Mouse (Mus musculus) C2C12 (cell line): ENCODE results near the gene Fibp.

Experiments
- CTCF ChIP-seq: IDR thresholded peaks from one replicate; pipeline ENCODE4 v1.5.1; 2011; ENCODE audit not compliant: control insufficient read depth, insufficient read depth, insufficient read length
- MYOD1 ChIP-seq: IDR thresholded peaks from one replicate; pipeline ENCODE4 v1.6.1; 2011; ENCODE audit warnings: low read depth; ENCODE audit not compliant: control insufficient read depth, insufficient read length
- MYOG ChIP-seq: IDR thresholded peaks from one replicate; pipeline ENCODE4 v1.6.1; 2011; ENCODE audit not compliant: control insufficient read depth, insufficient read length; ENCODE audit errors: extremely low read depth
- USF1 ChIP-seq: IDR thresholded peaks from one replicate; pipeline ENCODE4 v1.6.1; 2011; ENCODE audit warnings: low read depth, mild to moderate bottlenecking, control low read depth, moderate library complexity

GRCm38 (mm10) chr19:5466916-5467500 is 6.6 kb downstream of the Fibp start:
- TF ChIP-seq USF1 (no peak), MYOG (no peak), CTCF (no peak), MYOD1 (no peak)
